Mouse (Mus musculus) adrenal gland, postnatal 10 days (tissue): ENCODE measurements around the gene D830030K20Rik. TPM values are rescaled to one million over a fixed set of nuclear protein-coding genes. Genes with fewer than 3 reads are reported as not detected.
"Not testable (repeated sequence)": the region's sequence is repeated elsewhere in the genome, so short reads cannot be mapped to it uniquely, and the experiment has no call there.

Source experiments
- DNase-seq: peaks from one replicate; pipeline ENCODE4 v3.0.0; 2021; ENCODE audit warnings: mixed read lengths
- long read RNA-seq, 2 experiments: library from polyadenylated mRNA; stranded (forward); transcript quantifications; one replicate each; pipeline ENCODE4 v2.0.0; 2021
- total RNA-seq, 2 experiments: library from RNA; stranded (reverse); gene quantifications; 2 replicates each; pipeline ENCODE4 v1.2.3; 2021

D830030K20Rik gene
- total RNA-seq = 1 to 10 TPM; 1.2 to 1.7 TPM
- long read RNA-seq, experiment 1, partial matches to known transcripts = 0 of 3 reads
- long read RNA-seq, experiment 1, other reads (novel, unspliced or antisense) = 3 of 3 reads
- long read RNA-seq, experiment 2, partial matches to known transcripts = 0 of 3 reads
- long read RNA-seq, experiment 2, other reads (novel, unspliced or antisense) = 1 of 3 reads

GRCm38 (mm10) chr14:3208272-3209152 lies at the start of gene D830030K20Rik:
D830030K20Rik (plus strand) TSS chr14:3208488.
- DNase-seq = not testable (repeated sequence)

DNA sequence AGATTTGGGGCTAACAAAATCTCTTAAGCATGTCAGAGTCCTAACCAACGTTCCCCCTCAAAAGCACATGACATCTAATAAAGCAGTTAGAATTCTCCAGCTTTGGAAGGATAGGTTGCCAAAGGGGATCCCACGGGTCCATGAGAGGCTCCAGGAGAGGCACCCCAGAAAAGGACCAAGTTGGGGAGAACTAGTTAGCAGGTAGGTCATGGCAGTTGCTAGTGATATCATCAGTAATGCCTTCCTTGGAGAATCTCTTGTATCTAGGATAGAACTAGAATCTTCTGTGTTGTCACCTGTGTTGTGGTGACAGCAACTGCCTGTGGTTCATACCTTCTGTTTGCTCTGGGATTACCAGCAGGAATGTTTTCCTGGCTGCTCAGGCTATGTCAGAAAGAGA lies 20.3 kb upstream of the D830030K20Rik start, which contains the start of gene Gm5795:
Gm5795 (plus strand) TSS at position 301 of the 400 bp plus-strand sequence.
- DNase-seq = not testable (repeated sequence)

GRCm38 (mm10) chr14:3209367-3209766 lies 1.1 kb downstream of the D830030K20Rik start:
- DNase-seq = peak; percentile 2

- peak; percentile 0 for DNase-seq
Observed at GRCm38 (mm10) chr14:3262531-3262930, 54.2 kb downstream of the D830030K20Rik start.

Other genes starting within 250 kb of the D830030K20Rik start
- not detected for gene Gm2888, start 178.5 kb upstream of the D830030K20Rik start, total RNA-seq
- 1 to 10 TPM in 1 of 2 experiments, under 1 TPM in 1; 0.82 to 1.1 TPM for gene Gm2897, start 159.2 kb upstream of the D830030K20Rik start, total RNA-seq
- gene Gm10340, start 74.5 kb upstream of the D830030K20Rik start, total RNA-seq = not detected
- gene Gm5795, start 20.2 kb upstream of the D830030K20Rik start, total RNA-seq = not detected
- gene Gm2956, start 124.1 kb downstream of the D830030K20Rik start, total RNA-seq = not detected
- not detected for gene Gm10413, start 186.6 kb downstream of the D830030K20Rik start, total RNA-seq
- gene Gm10409, start 204.1 kb downstream of the D830030K20Rik start, total RNA-seq = 1 to 10 TPM in 1 of 2 experiments, under 1 TPM in 1; 0.78 to 1.2 TPM
- under 1 TPM in 1 of 2 experiments, not detected in 1; 0.39 TPM for gene Gm3005, start 219.6 kb downstream of the D830030K20Rik start, total RNA-seq
- not detected for gene Gm10408, start 240.9 kb downstream of the D830030K20Rik start, total RNA-seq